Mouse (Mus musculus): Measurements from ENCODE around the gene Fxyd1.

DNA sequence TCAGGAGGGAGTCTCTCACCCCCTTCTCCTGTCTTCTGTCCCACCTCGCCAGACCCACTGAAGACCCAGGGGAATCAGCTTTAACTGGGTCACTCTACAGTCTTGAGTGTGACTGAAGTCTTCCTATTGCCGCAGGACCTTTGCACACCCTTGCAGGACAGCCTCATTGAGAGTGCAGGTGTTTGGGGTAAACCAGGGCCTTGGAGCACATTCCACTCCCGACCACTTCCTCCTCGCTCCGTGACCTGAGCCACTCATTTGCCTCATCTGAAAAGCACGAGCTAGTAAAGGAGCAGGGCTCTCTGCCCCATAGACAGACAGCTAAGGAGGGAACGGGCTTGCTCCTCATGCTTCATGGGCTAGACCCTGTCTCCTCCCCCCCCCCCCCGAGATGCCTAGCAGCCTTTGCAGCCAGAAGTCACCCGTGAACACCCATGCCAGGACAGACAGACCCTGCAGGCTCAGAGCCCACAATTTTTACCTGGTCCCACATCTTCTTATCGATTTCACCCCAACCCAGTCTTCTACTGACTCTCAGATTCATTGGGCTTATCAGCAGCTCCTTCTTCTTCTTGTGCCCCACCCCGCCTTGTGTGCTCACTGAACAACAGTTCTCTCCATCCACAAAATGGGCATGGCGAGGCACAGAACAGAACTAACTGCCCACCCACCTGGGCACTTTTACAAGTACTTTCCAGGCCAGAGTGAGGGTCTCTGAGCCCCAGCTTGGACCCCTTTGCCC lies 16.5 kb downstream of the Fxyd1 start:
- TF ChIP-seq POLR2A (IDR thresholded peaks at IDR 0.05; ENCODE audit: borderline replicate concordance, extremely low read depth, low read depth, low read length) (no peak), CTCF (IDR thresholded peaks at IDR 0.05; ENCODE audit: insufficient read depth, low read length) (no peak)

All from lung, adult 2 months (tissue).